Mouse (Mus musculus): ENCODE measurements around the gene Mmp28.

Mmp28 gene

DNA sequence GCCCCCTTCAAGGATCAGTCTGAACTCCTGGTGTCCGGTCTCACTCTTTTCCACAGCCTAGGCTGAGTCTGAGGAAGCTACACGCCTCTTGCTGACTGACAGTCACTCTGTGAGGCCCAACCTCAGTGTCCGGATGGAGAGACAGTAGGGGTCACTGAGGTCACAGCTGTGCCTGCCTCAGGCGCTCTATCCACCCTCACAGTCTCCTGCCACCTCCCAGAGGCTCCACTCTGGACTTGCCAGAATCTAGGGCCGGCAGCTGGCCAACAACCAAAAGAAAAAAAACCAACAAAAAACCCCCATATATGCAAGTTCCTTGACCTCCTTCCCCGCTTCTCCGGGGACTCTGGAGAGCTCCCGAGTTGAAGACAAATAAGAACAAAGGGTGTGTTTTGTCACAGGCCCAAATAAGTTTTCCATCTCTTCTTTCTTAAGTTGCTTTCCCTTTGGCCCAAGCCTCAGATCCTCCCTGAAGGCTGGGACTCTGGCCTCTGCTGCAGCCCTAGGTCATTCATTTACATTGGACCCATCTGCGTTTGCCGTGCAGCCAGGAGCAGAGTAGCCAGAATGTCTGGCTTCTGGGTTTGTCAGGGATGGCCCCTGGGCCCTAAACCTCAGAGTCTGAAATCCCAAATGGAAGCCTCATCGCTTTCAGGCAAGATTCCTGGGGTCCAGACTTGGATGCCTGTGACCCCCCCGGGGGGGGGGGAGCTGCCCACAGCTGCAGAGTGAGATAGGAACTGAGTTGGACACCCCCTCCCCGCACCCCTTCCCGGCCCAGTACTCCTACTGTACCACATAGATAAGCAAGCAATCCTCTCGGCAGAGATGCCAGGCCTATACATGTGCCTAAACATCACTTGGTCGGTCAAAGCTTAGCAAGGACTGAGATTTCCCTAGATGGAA, 14.6 kb downstream of the Mmp28 start:
- DNase-seq (ENCODE audit: low read depth in 1 of 2, low spot score in 2 of 2) = no peak

DNA sequence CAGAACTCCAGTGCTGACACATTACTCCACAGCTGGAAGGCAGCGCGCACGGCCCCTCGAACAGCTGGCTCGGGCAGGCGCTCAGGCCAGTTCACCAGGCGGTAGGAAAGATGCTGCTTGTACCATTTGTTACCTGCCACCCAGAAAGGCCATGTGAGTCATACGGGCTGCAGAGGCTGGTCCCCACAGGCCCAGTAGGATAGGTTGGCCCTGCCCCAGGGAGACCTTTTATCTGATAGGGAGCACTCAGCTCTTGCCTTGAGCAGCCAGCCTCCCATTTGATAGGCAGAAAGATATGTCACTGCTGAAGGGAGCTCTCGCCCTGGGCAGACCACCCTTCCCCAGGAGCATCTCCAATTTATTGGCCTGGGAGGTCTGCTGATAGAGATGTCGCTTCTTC, 15.3 kb downstream of the Mmp28 start:
- DNase-seq (ENCODE audit: low read depth in 1 of 2, low spot score in 2 of 2) = no peak

DNA sequence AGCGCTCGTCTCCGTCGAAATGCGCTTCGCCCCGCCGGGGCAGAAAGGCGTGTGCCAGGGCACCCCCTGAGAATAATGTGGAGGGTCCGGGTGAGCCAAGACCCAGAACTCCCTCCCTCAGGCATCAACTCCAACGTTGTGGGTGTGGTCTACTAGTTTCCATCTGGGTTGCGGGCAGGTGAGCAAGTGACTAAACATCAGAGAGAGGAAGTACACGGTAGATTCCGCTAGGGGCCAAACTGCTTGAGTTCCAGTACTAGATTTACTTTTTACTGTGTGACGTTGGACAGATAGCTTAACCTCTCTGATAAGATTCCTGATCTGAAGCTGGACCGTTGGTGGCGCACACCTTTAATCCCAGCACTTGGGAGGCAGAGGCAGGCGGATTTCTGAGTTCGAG, 17.9 kb downstream of the Mmp28 start:
- DNase-seq (ENCODE audit: low read depth in 1 of 2, low spot score in 2 of 2) = peak in 1 of 2 experiments; percentile 16

GRCm38 (mm10) chr11:83443824-83444223, 19.0 kb downstream of the Mmp28 start:
- no peak for DNase-seq (ENCODE audit: low read depth in 1 of 2, low spot score in 2 of 2)

DNA sequence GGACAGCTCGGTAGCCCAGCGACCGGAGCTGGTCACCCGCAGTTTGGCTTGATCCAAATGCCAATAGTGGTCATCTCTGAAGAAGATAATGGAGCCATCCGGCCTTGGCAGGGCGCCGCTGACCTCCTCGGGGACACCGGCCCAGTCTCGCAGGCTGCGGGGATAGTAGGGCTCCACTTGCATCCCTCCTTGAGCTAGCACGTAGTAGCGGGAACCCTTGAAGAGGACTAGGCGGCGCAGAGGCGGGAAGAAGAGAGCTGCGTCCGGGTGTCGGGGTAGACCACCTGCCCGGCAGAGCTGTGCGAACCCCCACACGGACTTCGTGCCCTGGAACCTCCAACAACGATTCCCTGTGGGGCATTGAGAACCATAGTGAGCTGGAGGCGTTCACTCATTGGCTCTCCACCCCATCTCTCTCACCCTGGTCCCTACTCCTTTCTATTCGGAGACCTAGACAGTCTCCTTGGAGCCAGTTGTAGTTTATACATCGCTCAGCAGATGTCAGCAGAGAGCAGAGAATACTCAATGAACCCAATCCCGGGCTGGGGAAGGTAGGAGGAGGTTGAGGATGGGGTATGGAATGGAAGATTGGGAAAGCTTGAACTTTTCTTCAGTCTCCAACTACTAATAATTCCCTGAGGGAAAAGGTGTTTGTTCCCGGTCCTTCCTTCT, 20.1 kb downstream of the Mmp28 start:
- peak in 1 of 2 experiments; percentile 45 for DNase-seq (ENCODE audit: low read depth in 1 of 2, low spot score in 2 of 2)

- no peak for DNase-seq (ENCODE audit: low read depth in 1 of 2, low spot score in 2 of 2)
These were observed 21.6 kb downstream of the Mmp28 start for GRCm38 (mm10) chr11:83441235-83441634.

DNA sequence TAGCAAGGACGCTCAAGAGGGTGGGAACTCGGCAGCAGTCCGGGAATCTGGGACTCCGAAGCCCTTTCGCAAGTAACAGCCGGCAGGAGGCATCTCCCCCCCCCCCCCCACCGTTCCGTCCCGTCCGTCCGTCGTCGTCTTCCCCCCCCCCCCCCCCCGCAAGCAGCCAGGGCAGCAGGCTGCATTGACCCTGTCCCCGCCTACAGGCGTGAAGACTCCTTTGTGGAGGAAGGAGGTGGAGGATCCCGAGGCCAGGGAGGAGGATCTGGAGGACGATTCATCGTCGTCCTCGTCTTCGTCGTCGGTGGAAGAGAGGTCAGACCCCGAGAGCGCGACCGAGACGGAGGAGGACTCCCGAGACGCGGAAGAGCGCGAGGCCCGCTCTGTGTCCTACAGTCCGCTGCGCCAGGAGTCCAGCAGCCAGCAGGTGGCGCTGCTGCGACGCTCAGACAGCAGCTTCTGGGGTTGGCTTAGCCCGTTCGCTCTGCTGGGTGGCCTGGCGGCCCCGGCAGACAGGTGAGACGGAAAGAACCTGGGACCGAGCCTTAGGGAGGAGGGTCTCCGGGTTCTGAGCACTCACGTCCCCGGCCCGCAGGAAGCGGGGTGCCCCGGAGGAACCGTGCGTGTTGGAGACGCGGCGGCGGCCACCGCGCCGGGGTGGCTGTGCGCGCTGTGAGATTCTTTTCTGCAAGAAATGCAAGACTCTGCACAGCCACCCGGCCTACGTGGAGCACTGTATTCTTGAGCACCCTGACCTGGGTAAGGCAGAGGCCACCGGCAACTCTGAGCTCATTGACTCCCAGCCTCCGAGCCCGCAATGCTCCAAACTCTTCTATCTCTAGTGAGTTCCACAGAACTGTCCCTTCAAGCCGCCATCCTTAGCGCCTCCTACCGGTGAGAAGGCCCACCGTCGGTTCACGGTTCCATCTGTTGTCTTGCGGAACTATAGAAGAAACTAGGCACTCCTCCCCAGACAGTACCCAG, 22.5 kb downstream of the Mmp28 start:
- peak; percentile 69 to 80 for DNase-seq (ENCODE audit: low read depth in 1 of 2, low spot score in 2 of 2)

DNA sequence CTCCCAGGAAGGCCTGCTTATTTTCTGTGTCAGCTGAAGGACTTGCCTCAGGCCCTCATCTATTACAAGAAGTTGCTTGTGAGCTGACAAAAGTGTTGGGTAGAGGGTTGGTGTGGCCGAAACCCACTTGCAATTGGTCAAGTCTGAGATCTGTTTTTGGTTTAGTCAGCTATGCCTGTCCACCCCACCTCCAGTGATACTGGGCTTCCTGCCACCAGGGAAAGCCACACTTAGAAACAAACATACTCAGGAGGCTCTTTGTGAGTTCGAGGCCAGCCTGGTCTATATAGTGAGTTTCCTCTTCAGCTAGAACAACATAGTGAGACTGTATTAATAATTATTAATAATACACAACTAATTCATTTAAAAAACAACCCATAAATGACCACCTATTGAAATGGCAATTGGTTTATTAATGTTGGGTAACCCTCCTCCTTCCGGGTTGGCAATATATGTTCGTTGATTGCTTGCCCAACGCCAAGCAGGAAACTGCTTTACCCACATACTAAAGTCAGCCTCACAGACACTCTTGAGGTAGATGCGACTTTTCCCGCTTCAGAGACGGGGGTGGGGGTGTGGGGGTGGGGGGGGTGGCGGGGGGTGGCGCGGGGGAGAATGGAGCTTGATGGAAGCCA, 23.3 kb downstream of the Mmp28 start:
- no peak for DNase-seq (ENCODE audit: low read depth in 1 of 2, low spot score in 2 of 2)

- no peak for DNase-seq (ENCODE audit: low read depth in 1 of 2, low spot score in 2 of 2)
These were observed 25.5 kb downstream of the Mmp28 start, which contains the start of gene 1700020L24Rik for GRCm38 (mm10) chr11:83437377-83437776. TSS of gene 1700020L24Rik (plus strand) at chr11:83437677.

DNA sequence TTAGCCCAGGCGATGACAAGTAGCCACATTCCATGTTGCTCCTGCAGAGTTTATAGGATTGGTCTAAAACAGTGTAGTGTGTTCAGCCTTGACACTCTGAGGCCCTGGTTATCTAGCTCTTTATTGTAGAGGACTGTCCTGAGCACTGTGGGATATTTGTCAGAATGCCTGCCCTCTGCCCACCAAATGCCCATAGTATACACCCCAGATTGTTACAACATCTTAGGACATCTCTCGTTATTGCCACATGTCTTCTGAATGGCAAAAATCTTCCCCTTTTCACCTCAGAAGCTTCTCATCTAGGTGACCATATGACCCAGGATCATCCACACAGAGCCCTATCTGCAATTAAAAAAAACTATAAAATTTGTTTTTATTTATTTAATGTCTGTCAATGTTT, 30.3 kb downstream of the Mmp28 start:
- DNase-seq (ENCODE audit: low read depth in 1 of 2, low spot score in 2 of 2) = no peak

GRCm38 (mm10) chr11:83429355-83429754, 33.5 kb downstream of the Mmp28 start, which contains the start of gene Gas2l2:
TSS of gene Gas2l2 (minus strand) at chr11:83429455.
- DNase-seq (ENCODE audit: low read depth in 1 of 2, low spot score in 2 of 2) = no peak

- DNase-seq (ENCODE audit: low read depth in 1 of 2, low spot score in 2 of 2) = peak in 1 of 2 experiments; percentile 35
These were observed 35.9 kb downstream of the Mmp28 start for GRCm38 (mm10) chr11:83426964-83427363.

- DNase-seq (ENCODE audit: low read depth in 1 of 2, low spot score in 2 of 2) = peak in 1 of 2 experiments; percentile 57
These were observed 38.2 kb downstream of the Mmp28 start for GRCm38 (mm10) chr11:83424681-83425080.

DNA sequence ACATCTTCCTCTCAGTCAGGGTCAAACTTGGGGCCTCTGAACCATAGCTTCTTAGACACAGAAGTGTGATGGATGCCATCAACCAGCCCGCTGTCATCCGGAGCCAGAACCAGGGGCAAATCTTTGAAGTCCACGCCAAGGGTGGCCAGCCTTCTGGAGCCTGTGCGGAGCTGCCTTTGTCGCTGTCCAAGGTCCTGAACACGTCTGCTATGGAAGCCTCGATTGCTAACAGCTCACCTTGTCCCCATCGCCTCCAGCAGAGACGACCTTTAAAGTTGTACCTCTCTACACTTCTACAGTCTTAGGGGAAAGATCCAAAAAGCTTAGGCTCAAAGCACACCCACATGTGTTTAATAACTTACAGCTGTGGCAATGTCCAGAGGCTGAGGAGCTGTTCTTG, 41.6 kb downstream of the Mmp28 start:
- peak in 1 of 2 experiments; percentile 44 for DNase-seq (ENCODE audit: low read depth in 1 of 2, low spot score in 2 of 2)

DNA sequence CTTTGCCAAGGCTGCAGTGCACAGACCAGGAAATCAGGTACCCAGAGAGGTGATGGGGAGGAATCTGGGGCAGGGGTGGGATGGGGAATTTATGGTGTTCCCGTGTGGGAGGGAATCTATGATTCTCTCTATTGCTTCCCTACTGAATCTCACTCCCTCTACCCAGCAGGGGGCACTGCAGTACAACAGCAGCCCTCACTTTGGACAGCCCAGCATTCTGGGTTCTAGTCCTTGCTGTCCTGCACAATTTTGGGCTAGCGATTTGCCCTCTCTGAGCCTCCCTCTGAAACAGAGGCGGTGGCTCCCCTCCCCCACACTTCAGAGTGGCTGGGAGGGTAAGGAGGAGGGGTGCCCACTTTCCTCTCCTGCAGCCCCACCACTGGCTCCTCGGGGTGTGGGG, 42.5 kb downstream of the Mmp28 start:
- DNase-seq (ENCODE audit: low read depth in 1 of 2, low spot score in 2 of 2) = no peak

- no peak for DNase-seq (ENCODE audit: low read depth in 1 of 2, low spot score in 2 of 2)
These were observed 44.3 kb downstream of the Mmp28 start for GRCm38 (mm10) chr11:83418566-83418965.

DNA sequence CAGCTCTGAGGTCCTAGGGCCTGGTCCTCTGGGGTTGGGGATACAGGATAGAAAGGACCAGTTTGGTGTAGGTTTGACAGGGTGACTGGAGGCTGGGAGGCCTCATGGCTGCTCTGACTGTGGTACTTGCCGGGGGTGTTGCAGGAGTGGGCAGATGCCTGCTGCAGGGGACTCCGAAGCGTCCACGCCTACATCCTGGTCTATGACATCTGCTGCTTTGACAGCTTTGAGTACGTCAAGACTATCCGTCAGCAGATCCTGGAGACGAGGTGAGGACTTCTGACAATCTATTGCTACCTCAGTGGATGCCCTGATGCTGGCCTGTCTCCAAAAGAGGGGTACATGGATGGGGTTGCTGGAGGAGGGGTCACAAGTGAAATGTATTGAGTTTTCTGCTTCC, 45.2 kb downstream of the Mmp28 start:
- no peak for DNase-seq (ENCODE audit: low read depth in 1 of 2, low spot score in 2 of 2)

DNA sequence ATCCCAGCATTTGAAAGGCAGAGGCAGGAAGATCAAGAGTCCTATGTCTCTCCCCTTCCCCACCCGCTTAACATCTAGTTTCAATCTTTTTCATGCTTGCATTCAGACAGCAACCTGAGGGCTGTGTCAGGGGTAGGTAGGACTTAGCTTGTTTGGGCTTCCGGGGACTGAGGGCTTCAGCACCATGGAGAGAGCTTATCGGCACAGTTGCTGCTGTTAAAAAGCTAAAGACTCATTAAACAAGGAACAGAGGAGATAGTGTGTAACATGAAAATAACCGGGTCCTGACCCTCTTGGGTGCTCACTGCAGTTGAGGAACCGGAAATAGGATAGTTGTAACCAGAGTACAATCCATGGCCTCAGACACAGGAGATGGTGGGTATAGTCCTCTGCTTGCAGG, 45.8 kb downstream of the Mmp28 start:
- no peak for DNase-seq (ENCODE audit: low read depth in 1 of 2, low spot score in 2 of 2)

DNA sequence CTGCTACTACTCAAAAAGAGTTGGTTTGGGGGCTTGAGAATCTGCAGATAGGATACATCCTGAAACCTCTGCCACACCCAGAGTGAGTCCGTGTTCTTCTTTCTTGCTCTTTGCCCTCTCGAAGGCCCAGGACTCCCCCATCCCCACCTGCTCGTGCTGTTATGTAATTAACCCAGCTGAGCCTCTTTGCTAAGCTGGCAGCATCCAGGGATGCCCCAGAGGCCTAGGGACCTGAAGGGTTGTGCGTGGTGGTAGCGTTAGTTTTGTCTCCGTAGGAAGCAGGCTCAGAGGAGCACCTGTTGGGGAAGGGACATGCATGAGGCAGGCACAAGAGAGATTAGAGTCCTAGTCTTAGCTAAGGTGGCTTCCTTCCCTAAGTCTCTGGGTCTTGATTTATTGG, 52.4 kb downstream of the Mmp28 start:
- no peak for DNase-seq (ENCODE audit: low read depth in 1 of 2, low spot score in 2 of 2)

GRCm38 (mm10) chr11:83409792-83410291, 53.0 kb downstream of the Mmp28 start:
- no peak for DNase-seq (ENCODE audit: low read depth in 1 of 2, low spot score in 2 of 2)
